Mouse (Mus musculus): ENCODE results near the gene Sptssb. TPM values are rescaled to one million over a fixed set of nuclear protein-coding genes. Genes with fewer than 3 reads are reported as not detected.

Sptssb gene
- total RNA-seq, 2 experiments from 2014 or later: 1.3 to 2.0 TPM

- peak; percentile 34 to 43 for DNase-seq (ENCODE audit: extremely low spot score in 1 of 2, low spot score in 1 of 2)
These were observed 1.1 kb upstream of the Sptssb start for GRCm38 (mm10) chr3:69860589-69861521.

DNA sequence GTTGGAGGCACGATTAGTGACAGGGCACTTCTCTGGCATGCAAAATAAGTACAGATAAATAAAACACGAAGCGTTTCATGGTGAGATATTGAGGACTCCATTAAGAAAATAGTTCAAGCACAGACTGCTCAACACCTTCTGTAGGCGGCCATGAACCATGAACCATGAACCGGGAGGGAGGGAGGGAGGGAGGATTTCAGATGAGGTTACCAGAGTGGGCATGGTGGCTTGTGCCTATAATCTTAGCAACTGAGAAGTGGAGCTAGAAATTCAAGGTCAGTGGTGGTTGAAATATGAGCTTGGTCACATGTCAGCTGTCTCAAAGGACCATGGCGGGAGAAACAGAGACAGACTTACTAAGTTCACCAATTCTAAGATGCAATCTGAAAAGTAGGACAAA, 20.3 kb downstream of the Sptssb start:
- no peak for DNase-seq (ENCODE audit: extremely low spot score in 1 of 2, low spot score in 1 of 2)

- DNase-seq (ENCODE audit: extremely low spot score in 1 of 2, low spot score in 1 of 2): no peak
These were observed 30.2 kb downstream of the Sptssb start for GRCm38 (mm10) chr3:69829532-69829931.

GRCm38 (mm10) chr3:69824536-69824935, 35.2 kb downstream of the Sptssb start:
- DNase-seq (ENCODE audit: extremely low spot score in 1 of 2, low spot score in 1 of 2): no peak

- DNase-seq (ENCODE audit: extremely low spot score in 1 of 2, low spot score in 1 of 2): no peak
These were observed 39.1 kb downstream of the Sptssb start for GRCm38 (mm10) chr3:69820614-69821013.

DNA sequence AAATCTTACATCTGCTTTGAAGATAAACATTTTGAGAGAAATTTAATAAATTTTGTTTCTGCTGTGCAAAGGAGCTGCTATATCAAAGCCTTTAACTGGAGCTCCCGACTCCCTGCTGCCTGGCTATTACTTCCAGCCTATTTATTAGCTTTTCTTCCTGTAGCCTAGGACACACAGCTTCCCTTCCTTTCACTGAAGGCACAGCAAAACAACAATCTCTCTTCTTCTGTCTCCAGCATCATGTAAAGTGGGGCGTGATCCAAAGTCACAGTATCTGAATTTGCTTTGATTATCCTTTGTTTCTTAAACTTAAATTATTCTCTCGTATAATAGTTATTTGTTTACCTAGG, 39.9 kb downstream of the Sptssb start:
- no peak for DNase-seq (ENCODE audit: extremely low spot score in 1 of 2, low spot score in 1 of 2)

DNA sequence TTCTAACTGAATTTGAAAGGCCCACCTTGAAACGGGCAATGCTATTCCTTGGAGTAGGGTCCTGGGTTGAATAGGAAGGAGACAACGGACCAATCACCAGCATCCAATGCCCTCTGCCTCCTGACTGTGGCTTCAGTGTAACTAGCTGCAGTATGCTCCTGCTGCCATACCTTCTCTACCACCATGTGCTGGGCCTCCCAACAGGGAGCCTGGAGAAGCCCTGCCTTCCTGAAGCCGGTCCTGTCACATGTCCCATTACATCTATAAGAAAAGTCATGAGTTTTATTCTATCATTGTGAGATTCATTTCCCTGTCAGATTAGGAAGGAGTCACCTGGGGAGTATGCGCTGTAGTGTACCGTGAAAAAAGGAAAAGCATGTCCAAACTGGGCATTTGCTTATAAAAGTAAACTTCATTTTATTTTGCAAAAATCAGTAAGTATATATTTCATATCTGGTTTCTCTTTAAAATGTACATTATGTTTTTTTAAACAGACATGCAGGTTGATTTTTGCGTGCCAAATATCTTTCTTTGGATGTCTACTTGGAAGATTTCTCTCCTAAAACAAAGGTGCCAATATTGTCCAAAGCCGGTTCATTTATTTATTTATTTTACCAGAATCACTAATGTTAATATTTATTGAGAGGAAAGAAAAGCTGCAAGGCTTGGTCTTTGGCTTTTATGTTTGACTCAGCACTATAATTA, 40.4 kb downstream of the Sptssb start:
- no peak for DNase-seq (ENCODE audit: extremely low spot score in 1 of 2, low spot score in 1 of 2)

- no peak for DNase-seq (ENCODE audit: extremely low spot score in 1 of 2, low spot score in 1 of 2)
These were observed 41.3 kb downstream of the Sptssb start for GRCm38 (mm10) chr3:69818466-69818865.

DNA sequence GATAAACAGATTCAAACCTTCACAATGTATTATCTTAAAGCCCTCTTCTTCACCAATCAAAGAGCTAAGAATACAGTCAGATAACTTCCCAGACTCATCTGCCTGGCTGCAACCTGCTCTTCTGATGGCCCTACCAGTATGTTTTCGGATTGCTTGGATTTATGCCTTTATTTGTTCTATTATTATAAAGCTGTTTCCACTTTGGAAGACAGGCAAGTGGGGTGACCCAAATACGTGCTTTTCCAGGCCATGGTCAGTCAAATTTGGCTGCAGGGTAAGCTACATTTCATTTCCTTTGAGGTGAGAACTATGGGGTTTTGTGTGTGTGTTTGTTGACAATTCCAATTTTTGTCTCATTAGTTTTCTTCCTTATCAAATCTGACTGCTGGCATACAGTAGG, 43.2 kb downstream of the Sptssb start:
- DNase-seq (ENCODE audit: extremely low spot score in 1 of 2, low spot score in 1 of 2): no peak

GRCm38 (mm10) chr3:69813005-69813695, 46.6 kb downstream of the Sptssb start:
- DNase-seq (ENCODE audit: extremely low spot score in 1 of 2, low spot score in 1 of 2): no peak

GRCm38 (mm10) chr3:69812442-69812841, 47.3 kb downstream of the Sptssb start:
- DNase-seq (ENCODE audit: extremely low spot score in 1 of 2, low spot score in 1 of 2): no peak

DNA sequence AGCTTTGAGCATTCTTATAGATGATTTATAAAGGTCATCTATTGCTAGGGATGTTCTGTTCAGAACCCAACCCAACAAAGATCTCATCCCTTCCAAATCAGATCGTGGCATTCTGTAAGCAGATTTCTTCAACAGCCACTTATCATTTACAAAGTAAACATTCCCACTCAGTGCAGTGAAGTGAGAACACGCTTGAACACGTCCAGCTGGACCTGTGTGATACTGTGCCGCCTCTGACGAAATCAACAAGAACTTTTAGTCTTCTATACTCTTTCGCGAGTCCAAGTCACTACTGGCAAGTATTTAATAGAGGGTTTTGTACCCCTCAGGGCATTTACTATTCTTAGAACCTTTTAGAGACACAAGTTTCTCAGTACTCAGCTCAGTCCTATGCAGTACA, 51.3 kb downstream of the Sptssb start:
- DNase-seq (ENCODE audit: extremely low spot score in 1 of 2, low spot score in 1 of 2): no peak

GRCm38 (mm10) chr3:69803137-69803536, 56.6 kb downstream of the Sptssb start:
- no peak for DNase-seq (ENCODE audit: extremely low spot score in 1 of 2, low spot score in 1 of 2)

DNA sequence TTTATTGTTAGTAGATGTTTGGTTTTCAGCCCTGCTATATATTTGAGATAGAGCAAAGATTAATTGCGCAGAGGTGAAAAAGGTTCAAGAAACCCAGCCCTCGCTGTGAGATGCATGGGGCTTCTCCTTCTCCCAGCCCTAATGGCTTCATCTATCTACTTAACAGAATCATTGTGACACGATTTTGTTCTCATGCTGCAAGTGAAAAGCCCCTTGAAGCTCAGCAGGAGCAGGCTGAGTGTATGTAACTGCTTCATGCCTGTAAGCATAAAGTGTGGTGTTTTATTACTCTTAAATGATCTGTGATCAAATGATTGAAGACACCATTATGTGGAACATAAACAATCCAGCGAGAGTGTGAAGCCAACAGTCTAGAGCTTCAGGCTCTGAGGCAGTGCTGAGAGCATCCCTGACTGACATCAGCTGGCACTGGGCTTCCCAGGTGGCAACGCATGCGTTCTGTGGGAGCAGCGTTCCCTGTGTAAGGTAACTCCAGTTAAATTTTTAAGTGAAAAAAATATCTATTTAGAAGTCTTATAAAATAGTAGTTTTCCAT, 58.8 kb downstream of the Sptssb start:
- no peak for DNase-seq (ENCODE audit: extremely low spot score in 1 of 2, low spot score in 1 of 2)

DNA sequence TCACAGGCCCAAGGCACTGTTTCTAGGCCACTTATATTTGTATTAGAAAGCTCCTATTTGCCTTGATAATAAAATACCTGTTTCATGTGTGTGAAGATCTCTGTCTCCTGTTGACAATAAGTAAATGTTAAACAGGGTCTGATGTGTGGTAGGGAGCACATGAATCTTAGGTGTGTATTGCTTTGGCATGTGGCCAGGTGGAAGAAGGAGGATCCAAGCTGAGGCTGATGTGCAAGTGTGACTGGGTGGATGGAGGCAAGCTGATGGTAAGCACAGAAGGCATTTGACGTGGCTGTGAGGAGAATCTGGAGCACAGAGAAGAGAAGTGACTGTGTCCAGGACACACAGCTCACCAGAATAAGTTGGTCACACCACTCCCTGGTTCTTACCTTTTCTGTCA, 60.6 kb downstream of the Sptssb start:
- DNase-seq (ENCODE audit: extremely low spot score in 1 of 2, low spot score in 1 of 2): no peak

- no peak for DNase-seq (ENCODE audit: extremely low spot score in 1 of 2, low spot score in 1 of 2)
These were observed 61.8 kb downstream of the Sptssb start for GRCm38 (mm10) chr3:69797969-69798368.

DNA sequence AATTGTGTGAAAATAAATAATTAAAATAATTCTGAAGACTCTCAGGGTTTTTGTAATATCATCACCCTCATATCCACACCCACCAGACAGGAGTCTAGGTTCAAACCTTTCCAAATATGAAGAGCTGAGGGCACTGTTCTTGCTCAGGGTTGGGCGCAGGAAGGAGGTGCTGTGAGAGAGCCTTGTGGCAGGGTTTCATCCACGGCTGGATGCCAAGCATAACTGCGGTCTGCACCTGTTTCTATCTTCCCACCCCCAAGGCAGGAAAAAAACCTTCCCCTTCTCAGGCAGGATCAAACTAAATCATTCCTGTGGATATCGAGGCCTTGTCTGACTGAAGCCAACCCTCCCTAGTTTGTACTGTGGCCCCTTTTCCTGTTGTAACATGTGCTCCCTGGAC, 62.2 kb downstream of the Sptssb start:
- DNase-seq (ENCODE audit: extremely low spot score in 1 of 2, low spot score in 1 of 2): no peak

- no peak for DNase-seq (ENCODE audit: extremely low spot score in 1 of 2, low spot score in 1 of 2)
These were observed 66.8 kb downstream of the Sptssb start for GRCm38 (mm10) chr3:69792823-69793417.

DNA sequence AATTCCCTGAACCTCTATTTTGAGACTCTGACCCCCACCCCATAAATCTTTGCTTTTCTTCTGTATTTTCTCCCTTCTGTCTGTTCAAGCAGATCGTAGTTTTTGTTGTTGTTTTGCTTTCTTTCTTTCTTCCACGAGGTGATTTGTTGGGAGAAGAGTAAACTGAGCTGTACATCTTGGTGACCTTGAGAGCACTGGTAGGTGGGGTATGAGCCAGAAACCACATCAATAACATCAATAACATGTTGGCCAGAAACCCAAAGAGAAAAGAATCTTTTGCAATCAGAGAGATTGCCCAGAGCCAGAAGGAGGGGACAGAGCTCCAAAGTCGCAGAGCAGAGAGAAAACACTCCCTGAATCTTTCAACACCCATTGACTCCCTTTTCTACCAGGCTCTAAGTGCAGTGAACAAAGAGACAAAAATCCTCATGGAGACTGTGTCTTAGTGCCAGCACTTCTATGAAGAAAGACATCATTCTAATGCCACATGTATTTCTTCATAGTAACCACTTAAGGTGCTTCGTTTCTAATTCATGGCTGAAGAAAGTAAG, 80.4 kb downstream of the Sptssb start:
- no peak for DNase-seq (ENCODE audit: extremely low spot score in 1 of 2, low spot score in 1 of 2)

DNA sequence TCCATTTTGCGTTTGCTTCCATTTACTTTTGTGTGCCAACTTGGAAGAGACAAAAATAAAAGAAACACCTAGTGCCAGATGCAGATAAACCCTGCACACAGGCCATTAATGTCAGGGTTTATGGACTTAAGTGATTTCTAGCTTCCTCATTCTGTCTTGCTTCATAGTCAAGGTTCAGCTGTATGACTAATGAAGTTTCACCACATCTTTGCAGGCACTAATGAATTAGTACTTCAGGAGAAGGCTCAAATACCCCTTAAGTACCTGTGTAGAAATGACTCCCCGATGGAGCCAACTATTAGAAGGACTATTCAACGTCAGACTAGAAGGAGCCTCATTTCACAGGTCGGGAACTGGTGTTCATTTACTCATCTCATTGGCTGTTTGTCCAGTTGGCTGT, 86.4 kb downstream of the Sptssb start:
- DNase-seq (ENCODE audit: extremely low spot score in 1 of 2, low spot score in 1 of 2): no peak

Data from layer of hippocampus, postnatal 25 days (tissue).